Mouse (Mus musculus): ENCODE measurements around the gene Rai14. TPM values are rescaled to one million over a fixed set of nuclear protein-coding genes. Genes with fewer than 3 reads are reported as not detected.
"Not testable (repeated sequence)": the region's sequence is repeated elsewhere in the genome, so short reads cannot be mapped to it uniquely, and the experiment has no call there.

Gene Rai14
- polyA plus RNA-seq, 1 experiment from 2014 or later = 81.3 TPM

DNA sequence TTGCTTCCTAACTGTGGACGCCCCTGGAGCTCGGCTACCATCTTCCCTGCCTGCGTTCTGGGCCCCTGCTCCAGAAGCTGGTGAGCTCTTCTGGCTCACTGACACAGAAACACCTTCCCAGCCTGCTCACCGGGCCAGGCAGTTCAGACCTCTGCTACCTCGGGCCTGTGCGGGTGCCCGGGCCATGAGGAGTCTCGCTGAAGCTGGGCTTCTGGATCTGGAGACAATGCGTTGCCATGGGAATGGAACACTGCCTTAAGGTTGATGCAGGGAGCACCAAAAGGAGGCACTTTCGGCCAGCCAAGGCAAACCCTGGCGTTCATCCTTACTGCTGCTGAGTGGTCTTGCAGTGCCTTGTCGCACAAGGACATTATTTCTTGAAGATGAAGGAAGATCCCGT is 156.0 kb downstream of the Rai14 start, which contains the start of gene Ttc23l:
Gene Ttc23l, minus strand, starts transcription at position 204 of the 400 bp plus-strand sequence.
- 87% methylated on average over 13 of the region's 13 CpGs for WGBS
- H3K4me2 ChIP-seq (replicated peaks) = no peak within 1 kb of the TSS
- H3K27me3 ChIP-seq = no peaks in the 10 kb centered on the region
- H3K4me3 ChIP-seq = no peak within 1 kb of the TSS
- no peak for ATAC-seq (ENCODE audit: low FRiP score, low read depth)
- H3K9me3 ChIP-seq = no peaks in the 10 kb centered on the region
- no peak within 1 kb of the TSS for H3K27ac ChIP-seq (replicated peaks)
- H3K9ac ChIP-seq (replicated peaks) = no peak within 1 kb of the TSS
- no peaks in the 10 kb centered on the region for H3K4me1 ChIP-seq
- H3K36me3 ChIP-seq = no peaks in the 10 kb centered on the region

DNA sequence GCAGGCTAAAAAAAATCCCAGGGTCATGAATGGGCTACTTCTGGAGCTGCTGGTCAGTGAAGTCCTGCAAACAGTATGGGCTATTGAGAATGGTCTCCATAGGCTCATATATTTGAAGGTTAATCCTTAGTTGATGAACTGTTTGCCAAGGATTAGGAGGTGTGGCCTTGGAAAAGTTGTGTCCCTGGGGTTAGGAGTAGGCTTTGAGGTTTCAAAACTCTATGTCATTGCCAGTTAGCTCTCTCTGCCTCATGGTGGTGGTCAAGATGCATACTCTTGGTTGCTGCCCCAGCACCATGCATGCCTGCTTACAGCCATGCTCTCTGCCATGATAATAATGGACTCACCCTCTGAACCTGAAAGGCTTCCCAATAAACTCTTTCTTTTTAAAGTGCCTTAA is 160.1 kb downstream of the Rai14 start:
- Histone ChIP-seq H3K4me1 (no peaks in the 10 kb centered on the region), H3K4me3 (no peak overlapping the region), H3K9ac (replicated peaks) (no peak overlapping the region), H3K27ac (replicated peaks) (no peak overlapping the region), H3K36me3 (no peaks in the 10 kb centered on the region), H3K27me3 (no peaks in the 10 kb centered on the region), H3K4me2 (replicated peaks) (no peak overlapping the region), H3K9me3 (no peaks in the 10 kb centered on the region)
- no peak for ATAC-seq (ENCODE audit: low FRiP score, low read depth)

GRCm38 (mm10) chr15:10540271-10541088 is 173.9 kb downstream of the Rai14 start:
- Histone ChIP-seq H3K9ac (replicated peaks) (no peak overlapping the region), H3K27ac (replicated peaks) (no peak overlapping the region), H3K4me1 (no peaks in the 10 kb centered on the region), H3K9me3 (no peaks in the 10 kb centered on the region), H3K27me3 (no peaks in the 10 kb centered on the region), H3K4me2 (replicated peaks) (no peak overlapping the region), H3K36me3 (no peaks in the 10 kb centered on the region), H3K4me3 (no peak overlapping the region)
- 88% methylated on average over 16 of the region's 16 CpGs for WGBS
- ATAC-seq (ENCODE audit: low FRiP score, low read depth) = no peak

DNA sequence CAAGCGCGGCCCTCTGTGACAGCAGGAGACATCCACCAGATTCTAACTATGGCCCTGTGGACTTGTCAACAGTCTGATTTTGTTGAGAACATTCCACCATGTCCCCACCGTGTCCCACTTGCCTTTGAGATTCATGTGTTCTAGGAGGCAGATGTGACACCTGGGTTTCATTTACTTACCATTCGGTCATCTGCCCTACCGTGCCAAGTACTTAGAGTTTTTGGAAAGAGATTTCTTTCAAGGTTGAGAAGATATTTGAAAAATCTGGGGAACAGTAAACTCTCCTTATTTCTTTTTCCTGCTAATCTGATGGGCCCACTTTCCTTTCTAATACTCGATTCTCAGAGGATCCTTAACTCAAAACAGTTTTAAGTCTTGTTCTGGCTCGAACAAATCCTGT is 178.5 kb downstream of the Rai14 start:
- no peak for ATAC-seq (ENCODE audit: low FRiP score, low read depth)
- no peak overlapping the region for H3K27ac ChIP-seq (replicated peaks)
- no peak overlapping the region for H3K4me2 ChIP-seq (replicated peaks)
- WGBS = 85% methylated on average over 7 of the region's 7 CpGs
- no peaks in the 10 kb centered on the region for H3K36me3 ChIP-seq
- no peaks in the 10 kb centered on the region for H3K4me1 ChIP-seq
- H3K9me3 ChIP-seq = no peaks in the 10 kb centered on the region
- no peak overlapping the region for H3K4me3 ChIP-seq
- H3K27me3 ChIP-seq = no peaks in the 10 kb centered on the region
- no peak overlapping the region for H3K9ac ChIP-seq (replicated peaks)

DNA sequence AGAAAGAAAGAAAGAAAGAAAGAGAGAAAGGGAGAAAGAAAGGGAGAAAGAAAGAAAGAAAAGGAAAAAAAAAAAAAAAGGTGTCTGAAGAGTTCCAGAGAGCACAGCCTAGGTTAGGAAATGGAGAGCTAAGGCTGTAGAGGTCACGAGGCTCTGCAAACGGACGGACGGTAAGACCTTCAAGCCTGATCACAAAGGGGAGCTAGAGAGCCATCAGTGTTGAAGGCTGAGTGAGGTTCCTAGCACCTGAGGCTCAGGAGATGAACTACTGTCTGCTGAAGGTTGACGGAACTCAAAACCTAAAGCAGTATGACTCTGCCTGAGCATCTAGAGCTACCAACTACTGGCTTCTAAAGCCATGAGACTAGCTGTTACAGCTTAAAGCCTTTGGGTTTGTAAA is 179.8 kb downstream of the Rai14 start:
- no peak overlapping the region for H3K27ac ChIP-seq (replicated peaks)
- WGBS = 88% methylated on average over 5 of the region's 5 CpGs
- H3K36me3 ChIP-seq = no peaks in the 10 kb centered on the region
- no peak overlapping the region for H3K9ac ChIP-seq (replicated peaks)
- ATAC-seq (ENCODE audit: low FRiP score, low read depth) = no peak
- H3K4me1 ChIP-seq = 0 out of 2 replicates have a peak, but pooled peaks cover 3% of the 10 kb centered on the region
- no peaks in the 10 kb centered on the region for H3K9me3 ChIP-seq
- no peak overlapping the region for H3K4me2 ChIP-seq (replicated peaks)
- no peak overlapping the region for H3K4me3 ChIP-seq
- no peaks in the 10 kb centered on the region for H3K27me3 ChIP-seq

DNA sequence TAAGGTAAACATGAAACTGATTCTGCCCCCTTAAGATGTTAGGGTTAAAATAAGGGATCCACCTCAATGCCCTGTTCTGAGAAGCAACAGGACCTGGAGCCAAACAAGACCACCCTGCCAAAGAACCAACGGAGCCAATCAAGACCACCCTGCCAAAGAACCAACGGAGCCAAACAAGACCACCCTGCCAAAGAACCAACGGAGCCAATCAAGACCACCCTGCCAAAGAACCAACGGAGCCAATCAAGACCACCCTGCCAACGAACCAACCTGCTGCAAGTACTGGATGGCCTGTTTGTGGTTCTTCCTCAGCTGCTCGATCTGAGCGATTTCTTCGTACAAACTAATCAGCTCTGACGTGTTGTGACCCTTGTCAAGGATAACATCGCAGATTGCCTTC is 181.1 kb downstream of the Rai14 start:
- not testable (repeated sequence) for H3K27ac ChIP-seq (replicated peaks); H3K4me1 ChIP-seq; H3K9me3 ChIP-seq; H3K4me2 ChIP-seq (replicated peaks); H3K9ac ChIP-seq (replicated peaks); H3K4me3 ChIP-seq; ATAC-seq (ENCODE audit: low FRiP score, low read depth); H3K36me3 ChIP-seq; H3K27me3 ChIP-seq
- WGBS = 88% methylated on average over 10 of the region's 10 CpGs

- no peak overlapping the region for H3K4me3 ChIP-seq
- H3K4me2 ChIP-seq (replicated peaks) = no peak overlapping the region
- H3K4me1 ChIP-seq = 0 out of 2 replicates have a peak, but pooled peaks cover 3% of the 10 kb centered on the region
- ATAC-seq (ENCODE audit: low FRiP score, low read depth) = no peak
- H3K9ac ChIP-seq (replicated peaks) = no peak overlapping the region
- no peak overlapping the region for H3K27ac ChIP-seq (replicated peaks)
- H3K9me3 ChIP-seq = no peaks in the 10 kb centered on the region
- WGBS = 85% methylated on average over 4 of the region's 4 CpGs
- H3K27me3 ChIP-seq = no peaks in the 10 kb centered on the region
- H3K36me3 ChIP-seq = no peaks in the 10 kb centered on the region
These were observed 183.1 kb downstream of the Rai14 start for GRCm38 (mm10) chr15:10531352-10531751.

DNA sequence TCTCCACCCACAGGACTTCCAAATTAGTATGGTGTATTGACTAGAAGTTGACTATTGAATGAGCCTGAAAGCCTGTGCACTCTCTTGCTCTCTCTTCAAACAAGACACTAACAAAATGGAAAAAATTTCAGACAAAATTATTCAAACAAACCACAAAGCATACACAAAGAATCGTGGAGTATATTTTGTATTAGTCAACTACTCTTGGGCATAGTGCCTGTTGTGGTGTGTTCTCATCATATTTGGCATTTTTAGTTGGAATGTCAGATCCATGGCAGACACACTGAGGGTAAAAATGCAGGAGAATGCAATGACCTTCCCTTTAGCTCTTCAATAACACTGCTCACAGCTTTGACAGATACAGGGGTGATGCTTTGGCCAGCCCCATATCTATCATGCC is 188.5 kb downstream of the Rai14 start:
- Histone ChIP-seq H3K4me2 (replicated peaks) (no peak overlapping the region), H3K9me3 (no peaks in the 10 kb centered on the region), H3K27ac (replicated peaks) (no peak overlapping the region), H3K4me3 (no peak overlapping the region), H3K36me3 (no peaks in the 10 kb centered on the region), H3K4me1 (0 out of 2 replicates have a peak, but pooled peaks cover 2% of the 10 kb centered on the region), H3K9ac (replicated peaks) (no peak overlapping the region), H3K27me3 (no peaks in the 10 kb centered on the region)
- no peak for ATAC-seq (ENCODE audit: low FRiP score, low read depth)
- 84% methylated on average over 1 of the region's 1 CpGs for WGBS

Other genes with a start within 250 kb of the Rai14 start
- 16.3 and 18.6 TPM in 2 replicates for gene Dnajc21, start 244.1 kb downstream of the Rai14 start, polyA plus RNA-seq (2016; fragmentation: Nextera tagmentation; extraction: Ambion mirVana)
- gene Brix1, start 228.7 kb downstream of the Rai14 start, polyA plus RNA-seq (2016; fragmentation: Nextera tagmentation; extraction: Ambion mirVana) = 101 and 119 TPM in 2 replicates
- gene Rad1, start 228.6 kb downstream of the Rai14 start, polyA plus RNA-seq (2016; fragmentation: Nextera tagmentation; extraction: Ambion mirVana) = 41.3 and 42.4 TPM in 2 replicates
- gene Ttc23l, start 156.0 kb downstream of the Rai14 start, polyA plus RNA-seq (2016; fragmentation: Nextera tagmentation; extraction: Ambion mirVana) = not detected in 2 replicates
- 2.0 and 3.3 TPM in 2 replicates for gene C1qtnf3, start 237.7 kb upstream of the Rai14 start, polyA plus RNA-seq (2016; fragmentation: Nextera tagmentation; extraction: Ambion mirVana)